Mouse (Mus musculus): ENCODE measurements around the gene Crhr2. TPM values are rescaled to one million over a fixed set of nuclear protein-coding genes. Genes with fewer than 3 reads are reported as not detected.

Crhr2 gene
- polyA plus RNA-seq, 1 experiment = not detected

GRCm38 (mm10) chr6:55098030-55098429 lies 34.8 kb downstream of the Crhr2 start:
- TF ChIP-seq POLR2A (IDR thresholded peaks at IDR 0.05; ENCODE audit: insufficient read depth, low read depth, low read length) (no peak), CTCF (IDR thresholded peaks at IDR 0.05; ENCODE audit: insufficient read depth, low read depth, low read length) (no peak)
- 28% methylated on average over 5 of the region's 5 CpGs for WGBS
- H3K27ac ChIP-seq (ENCODE audit: insufficient read depth, low read depth, low read length) = 0 out of 2 replicates have a peak overlapping the region, but pooled peaks have one; percentile 8
- no peak overlapping the region for H3K4me3 ChIP-seq (ENCODE audit: insufficient read depth, low read depth, low read length)
- peaks cover 34% of the 10 kb centered on the region for H3K4me1 ChIP-seq (ENCODE audit: control insufficient read depth, insufficient read depth, low read length)

DNA sequence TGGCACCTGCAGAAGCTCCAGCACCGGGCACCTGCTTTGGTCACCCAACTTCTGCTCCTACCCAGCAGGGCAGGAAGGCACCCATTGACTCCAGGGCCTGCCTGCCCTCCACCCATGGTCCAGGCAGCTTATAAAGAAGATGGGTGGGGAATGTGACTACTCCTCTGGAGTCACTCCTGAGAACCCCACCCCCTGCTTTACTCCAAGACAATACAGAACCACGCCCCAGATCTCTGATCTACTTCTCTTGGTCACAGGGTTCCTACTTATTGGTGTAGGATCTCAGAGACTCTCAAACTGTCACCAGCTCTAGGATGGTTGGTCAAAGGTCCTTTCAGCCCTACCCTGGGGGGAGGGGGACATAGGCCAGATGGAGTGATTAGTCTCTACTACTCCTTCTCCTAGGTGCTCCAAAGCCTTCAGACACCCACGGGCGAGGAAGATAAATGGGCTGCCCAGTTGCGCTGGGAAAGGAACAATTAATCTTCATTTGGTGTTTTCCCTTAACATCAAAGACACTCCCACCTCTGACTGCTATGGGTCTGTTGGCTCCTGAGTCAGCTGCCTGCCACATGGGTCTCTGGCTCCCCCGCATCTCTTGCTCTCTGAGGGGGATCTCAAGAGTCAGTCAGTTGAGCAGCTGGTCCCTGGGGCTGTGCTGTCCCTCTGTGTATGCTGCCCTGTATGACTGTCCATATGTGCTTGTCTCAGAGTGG lies 39.2 kb downstream of the Crhr2 start:
- 63% methylated on average over 6 of the region's 6 CpGs for WGBS
- Histone ChIP-seq H3K27ac (ENCODE audit: insufficient read depth, low read depth, low read length) (no peak overlapping the region), H3K4me1 (ENCODE audit: control insufficient read depth, insufficient read depth, low read length) (peaks cover 23% of the 10 kb centered on the region), H3K4me3 (ENCODE audit: insufficient read depth, low read depth, low read length) (no peak overlapping the region)
- no peak for TF ChIP-seq POLR2A (IDR thresholded peaks at IDR 0.05; ENCODE audit: insufficient read depth, low read depth, low read length)
- no peak for TF ChIP-seq CTCF (IDR thresholded peaks at IDR 0.05; ENCODE audit: insufficient read depth, low read depth, low read length)

- Histone ChIP-seq H3K27ac (ENCODE audit: insufficient read depth, low read depth, low read length) (no peak overlapping the region), H3K4me1 (ENCODE audit: control insufficient read depth, insufficient read depth, low read length) (peaks cover 13% of the 10 kb centered on the region), H3K4me3 (ENCODE audit: insufficient read depth, low read depth, low read length) (no peak overlapping the region)
- TF ChIP-seq CTCF (IDR thresholded peaks at IDR 0.05; ENCODE audit: insufficient read depth, low read depth, low read length) (no peak), POLR2A (IDR thresholded peaks at IDR 0.05; ENCODE audit: insufficient read depth, low read depth, low read length) (no peak)
- WGBS = 92% methylated on average over 9 of the region's 9 CpGs
Measured at GRCm38 (mm10) chr6:55091396-55091795, 41.4 kb downstream of the Crhr2 start.

DNA sequence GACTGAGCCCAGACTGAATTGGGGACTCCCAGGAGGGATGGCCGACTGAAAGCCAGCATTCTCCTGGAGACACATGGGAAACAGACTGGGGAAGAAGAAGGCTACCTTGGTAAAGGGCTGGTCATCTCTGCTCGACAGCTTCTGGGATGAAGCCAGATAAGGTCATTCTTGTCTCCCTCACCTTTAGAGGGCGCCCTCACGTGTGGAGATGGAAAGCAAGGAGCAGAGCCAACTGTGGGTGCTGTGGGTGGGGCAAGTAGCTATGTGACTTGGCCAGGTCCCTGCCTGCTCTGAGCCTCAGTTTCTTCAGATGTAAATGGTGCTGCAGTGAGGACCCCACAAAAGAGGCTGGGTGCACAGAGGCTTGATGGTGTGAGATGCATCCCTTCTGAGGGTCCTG lies 42.2 kb downstream of the Crhr2 start:
- 57% methylated on average over 4 of the region's 4 CpGs for WGBS
- H3K4me1 ChIP-seq (ENCODE audit: control insufficient read depth, insufficient read depth, low read length) = peaks cover 13% of the 10 kb centered on the region
- no peak for TF ChIP-seq CTCF (IDR thresholded peaks at IDR 0.05; ENCODE audit: insufficient read depth, low read depth, low read length)
- TF ChIP-seq POLR2A (IDR thresholded peaks at IDR 0.05; ENCODE audit: insufficient read depth, low read depth, low read length) = no peak
- no peak overlapping the region for H3K27ac ChIP-seq (ENCODE audit: insufficient read depth, low read depth, low read length)
- H3K4me3 ChIP-seq (ENCODE audit: insufficient read depth, low read depth, low read length) = no peak overlapping the region

DNA sequence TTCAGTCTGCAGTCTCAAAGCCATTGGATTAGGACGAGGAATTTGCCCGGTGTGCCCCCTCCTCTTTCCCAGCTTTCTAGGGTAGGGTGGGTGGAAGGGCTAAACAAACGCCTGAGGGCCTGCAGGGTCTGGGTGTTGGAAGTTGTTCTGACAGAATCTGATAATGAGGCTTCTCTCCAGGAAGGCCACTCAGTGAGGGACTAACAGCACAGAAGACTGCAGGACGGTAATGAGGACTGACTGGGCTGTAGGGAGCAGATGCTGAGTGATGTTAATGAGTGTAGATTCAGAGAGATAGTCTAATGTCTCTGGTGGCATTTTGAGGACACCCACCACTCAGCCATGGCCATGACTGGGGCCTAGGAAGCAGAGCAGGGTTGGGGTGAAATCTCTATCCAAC lies 45.5 kb downstream of the Crhr2 start:
- H3K4me3 ChIP-seq (ENCODE audit: insufficient read depth, low read depth, low read length) = no peak overlapping the region
- H3K4me1 ChIP-seq (ENCODE audit: control insufficient read depth, insufficient read depth, low read length) = no peaks in the 10 kb centered on the region
- H3K27ac ChIP-seq (ENCODE audit: insufficient read depth, low read depth, low read length) = no peak overlapping the region
- 66% methylated on average over 4 of the region's 4 CpGs for WGBS
- TF ChIP-seq POLR2A (IDR thresholded peaks at IDR 0.05; ENCODE audit: insufficient read depth, low read depth, low read length) (no peak), CTCF (IDR thresholded peaks at IDR 0.05; ENCODE audit: insufficient read depth, low read depth, low read length) (no peak)

DNA sequence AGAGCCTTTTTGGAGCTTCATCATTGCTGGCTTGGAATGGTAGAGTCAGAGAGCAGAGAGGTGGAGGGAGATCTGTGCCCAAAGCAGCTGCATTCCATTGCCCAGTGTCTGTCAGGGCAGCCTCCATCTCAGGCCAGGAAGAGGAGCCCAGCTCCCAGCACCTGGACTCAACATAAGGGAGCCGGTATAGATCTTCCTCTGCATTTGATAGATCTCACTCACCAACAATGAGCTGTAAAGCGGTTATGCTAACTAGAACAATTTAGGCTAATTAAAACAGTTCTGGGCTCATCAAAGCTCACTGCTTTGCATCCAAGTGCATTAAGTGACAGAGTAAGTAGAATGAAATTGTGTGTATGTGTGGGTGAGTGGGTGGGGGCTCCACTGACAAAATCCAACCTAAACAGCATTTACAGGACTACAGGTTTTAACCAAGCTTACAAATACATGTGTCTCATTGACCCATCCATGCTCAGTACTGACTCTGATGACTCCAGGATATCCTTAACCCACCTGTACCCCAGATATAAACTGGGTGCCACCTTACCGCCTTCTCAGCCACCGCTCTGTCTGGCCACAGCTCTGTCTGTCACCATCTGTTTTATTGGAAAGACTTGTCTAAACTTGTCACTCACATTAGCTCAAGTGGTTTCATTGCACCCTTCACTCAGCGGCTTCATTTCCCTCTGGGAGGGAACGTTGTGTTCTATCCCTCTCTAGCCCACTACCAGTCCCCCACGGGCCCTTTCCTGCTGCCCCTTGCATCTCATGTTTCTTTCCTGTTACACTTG lies 50.4 kb downstream of the Crhr2 start:
- H3K4me3 ChIP-seq (ENCODE audit: insufficient read depth, low read depth, low read length) = no peak overlapping the region
- TF ChIP-seq POLR2A (IDR thresholded peaks at IDR 0.05; ENCODE audit: insufficient read depth, low read depth, low read length) (no peak), CTCF (IDR thresholded peaks at IDR 0.05; ENCODE audit: insufficient read depth, low read depth, low read length) (no peak)
- no peak overlapping the region for H3K27ac ChIP-seq (ENCODE audit: insufficient read depth, low read depth, low read length)
- 62% methylated on average over 7 of the region's 7 CpGs for WGBS
- H3K4me1 ChIP-seq (ENCODE audit: control insufficient read depth, insufficient read depth, low read length) = no peaks in the 10 kb centered on the region

DNA sequence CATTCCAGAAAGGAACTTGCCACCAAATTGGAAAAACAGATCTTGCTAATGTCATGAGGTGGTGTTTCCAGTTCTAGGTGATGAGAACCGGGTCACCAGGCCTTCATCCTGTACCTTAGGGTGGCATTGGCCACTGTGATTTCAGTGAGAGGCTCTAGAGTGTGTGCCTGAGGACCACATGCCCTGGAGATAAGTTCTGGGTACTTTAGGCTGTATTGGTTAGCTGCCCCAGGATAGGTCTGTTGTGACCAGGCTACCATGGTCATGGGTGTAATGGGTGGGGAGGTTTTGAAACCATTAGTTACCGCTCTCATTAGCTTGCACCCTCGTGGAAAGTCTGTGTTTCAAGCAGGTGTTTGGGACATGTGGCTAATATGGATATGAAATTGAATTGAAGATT lies 51.4 kb downstream of the Crhr2 start:
- no peaks in the 10 kb centered on the region for H3K4me1 ChIP-seq (ENCODE audit: control insufficient read depth, insufficient read depth, low read length)
- H3K27ac ChIP-seq (ENCODE audit: insufficient read depth, low read depth, low read length) = no peak overlapping the region
- 96% methylated on average over 3 of the region's 3 CpGs for WGBS
- TF ChIP-seq POLR2A (IDR thresholded peaks at IDR 0.05; ENCODE audit: insufficient read depth, low read depth, low read length) (no peak), CTCF (IDR thresholded peaks at IDR 0.05; ENCODE audit: insufficient read depth, low read depth, low read length) (no peak)
- no peak overlapping the region for H3K4me3 ChIP-seq (ENCODE audit: insufficient read depth, low read depth, low read length)

DNA sequence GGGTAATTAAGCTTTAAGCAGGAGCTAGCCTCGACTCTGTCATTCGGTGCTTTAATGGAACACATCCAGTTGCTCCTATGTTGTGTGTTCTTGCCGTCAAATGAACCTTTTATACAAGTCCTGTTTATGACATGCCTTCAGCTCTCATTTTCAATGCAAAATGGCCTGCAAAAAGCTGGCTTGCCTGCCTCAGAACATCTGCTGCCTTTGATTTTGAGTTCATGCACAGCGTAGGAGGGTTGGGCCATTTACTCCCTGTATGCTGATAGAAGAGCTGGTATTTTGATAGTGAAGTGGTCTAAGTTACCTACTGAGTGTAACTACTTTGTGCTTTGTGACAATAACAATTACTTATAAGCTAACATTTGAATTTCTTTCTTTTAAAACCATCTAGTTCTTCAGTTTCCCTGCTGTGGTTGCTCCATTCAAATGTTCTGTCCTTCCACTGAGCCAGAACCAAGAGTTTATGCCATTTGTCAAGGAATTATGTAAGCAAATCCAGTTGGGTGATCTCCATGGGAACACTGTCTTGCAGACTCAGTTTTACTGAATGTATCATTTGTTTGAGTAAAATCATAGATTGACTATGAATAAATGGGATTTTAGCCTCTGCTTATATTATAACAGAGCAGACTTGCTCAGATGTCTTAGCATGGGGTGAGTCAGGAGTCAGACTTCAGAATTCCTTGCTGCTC lies 56.1 kb downstream of the Crhr2 start:
- H3K4me1 ChIP-seq (ENCODE audit: control insufficient read depth, insufficient read depth, low read length) = no peaks in the 10 kb centered on the region
- no peak overlapping the region for H3K27ac ChIP-seq (ENCODE audit: insufficient read depth, low read depth, low read length)
- 55% methylated on average over 4 of the region's 4 CpGs for WGBS
- no peak overlapping the region for H3K4me3 ChIP-seq (ENCODE audit: insufficient read depth, low read depth, low read length)
- TF ChIP-seq CTCF (IDR thresholded peaks at IDR 0.05; ENCODE audit: insufficient read depth, low read depth, low read length) = no peak
- TF ChIP-seq POLR2A (IDR thresholded peaks at IDR 0.05; ENCODE audit: insufficient read depth, low read depth, low read length) = no peak

DNA sequence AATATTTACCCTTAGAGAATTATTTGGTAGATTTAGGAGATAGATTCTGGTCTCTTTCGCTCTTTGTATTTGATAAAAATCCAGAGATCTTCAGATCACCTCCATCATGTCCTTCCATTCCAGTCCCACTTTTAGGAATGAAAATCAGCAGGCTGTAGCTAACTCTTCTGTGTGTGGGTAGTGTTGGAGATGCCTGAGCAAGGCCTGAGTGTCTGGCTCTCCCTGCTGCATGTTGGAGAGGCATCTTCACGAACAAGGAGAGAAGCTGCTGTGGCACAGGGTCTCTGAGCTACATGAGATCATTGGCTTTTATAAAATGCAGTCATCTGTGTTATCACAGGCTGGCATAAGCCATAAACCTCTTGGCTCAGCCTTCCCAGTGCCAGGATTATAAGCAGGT lies 66.9 kb downstream of the Crhr2 start:
- Histone ChIP-seq H3K4me1 (ENCODE audit: control insufficient read depth, insufficient read depth, low read length) (peaks cover 4% of the 10 kb centered on the region; the same call in 1 of the 2 replicates), H3K27ac (ENCODE audit: insufficient read depth, low read depth, low read length) (no peak overlapping the region), H3K4me3 (ENCODE audit: insufficient read depth, low read depth, low read length) (no peak overlapping the region)
- TF ChIP-seq POLR2A (IDR thresholded peaks at IDR 0.05; ENCODE audit: insufficient read depth, low read depth, low read length) (no peak), CTCF (IDR thresholded peaks at IDR 0.05; ENCODE audit: insufficient read depth, low read depth, low read length) (no peak)
- 88% methylated on average over 2 of the region's 2 CpGs for whole genome bisulfite sequencing

Measured in olfactory bulb, adult 2 months (tissue).